Mouse (Mus musculus): ENCODE data around the gene Plcg2.

DNA sequence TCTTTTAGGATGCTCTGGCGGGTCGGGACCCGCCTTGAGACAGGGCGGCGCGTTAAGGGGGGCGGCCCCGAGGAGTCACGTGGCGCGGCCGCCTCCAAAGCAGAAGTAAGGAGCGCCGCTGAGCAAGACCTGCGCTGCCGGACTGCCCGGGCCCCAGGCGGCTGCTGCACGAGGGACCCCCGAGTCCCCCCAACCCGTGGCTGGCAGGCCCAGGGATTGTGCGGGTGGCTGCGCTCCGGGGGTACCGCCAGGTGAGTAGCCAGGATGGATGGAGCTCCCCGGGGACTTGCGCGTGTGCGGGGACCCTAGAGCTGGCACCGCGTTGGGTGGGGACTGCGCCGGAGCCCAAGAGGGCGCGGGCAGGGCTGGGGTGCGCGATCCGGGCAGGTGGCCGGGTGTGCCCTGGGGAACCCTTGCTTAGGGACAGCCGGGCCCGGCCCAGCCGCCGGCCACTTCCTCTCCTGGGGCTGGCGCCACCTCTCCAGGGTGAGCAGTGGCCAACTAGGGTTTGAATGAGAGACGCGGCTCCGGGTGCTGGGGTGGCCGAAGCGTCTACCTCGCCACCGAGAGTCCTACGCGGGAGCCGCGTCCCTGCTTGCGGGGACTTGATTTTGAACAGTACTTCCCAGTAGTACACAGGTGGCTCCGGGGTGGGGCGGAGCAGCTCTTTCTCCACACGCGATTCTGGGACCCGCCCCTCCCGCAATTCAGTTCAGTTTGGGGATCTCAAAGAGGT, at the start of gene Plcg2:
- peak; percentile 43; the same call in 1 of the 2 replicates for TF ChIP-seq POLR2A (IDR thresholded peaks at IDR 0.05; ENCODE audit: low read depth, low read length)
- TF ChIP-seq CTCF (IDR thresholded peaks at IDR 0.05; ENCODE audit: extremely low read depth, insufficient read length, insufficient replicate concordance, low read depth, low read length), result no peak
